Mouse (Mus musculus): ENCODE measurements around the gene Kifc3. TPM values are rescaled to one million over a fixed set of nuclear protein-coding genes. Genes with fewer than 3 reads are reported as not detected.

Gene Kifc3
- polyA plus RNA-seq, 1 experiment from 2014 or later, result 16.4 TPM

DNA sequence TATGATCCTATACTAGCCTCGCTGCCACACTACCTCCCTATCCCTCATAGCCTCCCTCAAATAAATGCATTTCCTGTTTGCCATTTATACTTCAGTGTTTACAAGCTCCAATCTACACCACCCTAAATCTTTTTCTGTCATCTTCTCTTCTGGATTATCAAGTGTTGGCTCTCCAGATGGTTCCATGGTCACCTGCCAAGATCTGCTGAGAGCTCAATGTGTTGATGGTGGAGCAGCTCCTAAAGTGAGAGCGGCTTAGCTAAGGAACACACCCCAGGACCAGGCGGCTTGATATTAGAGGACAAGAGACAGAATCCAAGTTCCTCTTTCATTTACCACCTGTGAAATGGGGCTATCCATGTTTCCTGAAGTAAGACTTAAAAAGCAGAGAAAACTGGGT is 124.6 kb downstream of the Kifc3 start:
- Histone ChIP-seq H3K4me3 (no peak overlapping the region), H3K9ac (no peak overlapping the region), H3K4me1 (replicated peaks) (peaks cover 12% of the 10 kb centered on the region), H3K27ac (ENCODE audit: poor library complexity, severe bottlenecking) (no peak overlapping the region), H3K4me2 (no peak overlapping the region), H3K36me3 (0 out of 2 replicates have a peak, but pooled peaks cover 5% of the 10 kb centered on the region), H3K9me3 (replicated peaks) (no peaks in the 10 kb centered on the region), H3K27me3 (replicated peaks) (peaks cover 12% of the 10 kb centered on the region; the same call in 1 of the 2 replicates)
- WGBS, result 74% methylated on average over 3 of the region's 3 CpGs
- no peak for ATAC-seq (ENCODE audit: insufficient number of reproducible peaks, low FRiP score)

DNA sequence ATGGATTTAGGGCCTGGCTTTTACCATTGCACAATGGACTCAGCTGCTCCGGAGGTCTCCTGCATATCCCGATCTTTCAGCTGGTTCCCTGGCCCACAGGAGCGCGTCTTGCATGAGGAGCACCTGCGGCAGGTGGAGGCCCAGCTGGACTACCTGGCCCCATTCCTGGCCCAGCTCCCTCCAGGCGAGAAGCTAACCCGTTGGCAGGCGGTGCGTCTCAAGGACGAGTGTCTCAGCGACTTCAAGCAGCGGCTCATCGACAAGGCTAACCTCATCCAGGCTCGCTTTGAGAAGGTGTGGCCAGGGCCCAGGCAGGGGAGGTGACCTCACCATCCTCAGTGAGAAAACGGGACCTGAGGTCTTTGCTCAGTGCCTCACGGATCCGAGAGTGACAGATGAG is 126.5 kb downstream of the Kifc3 start:
- Histone ChIP-seq H3K9ac (no peak overlapping the region), H3K36me3 (no peaks in the 10 kb centered on the region), H3K4me2 (no peak overlapping the region), H3K9me3 (replicated peaks) (no peaks in the 10 kb centered on the region), H3K4me3 (no peak overlapping the region), H3K27me3 (replicated peaks) (peaks cover 12% of the 10 kb centered on the region; the same call in 1 of the 2 replicates), H3K4me1 (replicated peaks) (no peaks in the 10 kb centered on the region), H3K27ac (ENCODE audit: poor library complexity, severe bottlenecking) (no peak overlapping the region)
- ATAC-seq (ENCODE audit: insufficient number of reproducible peaks, low FRiP score), result no peak
- WGBS, result 64% methylated on average over 17 of the region's 17 CpGs

DNA sequence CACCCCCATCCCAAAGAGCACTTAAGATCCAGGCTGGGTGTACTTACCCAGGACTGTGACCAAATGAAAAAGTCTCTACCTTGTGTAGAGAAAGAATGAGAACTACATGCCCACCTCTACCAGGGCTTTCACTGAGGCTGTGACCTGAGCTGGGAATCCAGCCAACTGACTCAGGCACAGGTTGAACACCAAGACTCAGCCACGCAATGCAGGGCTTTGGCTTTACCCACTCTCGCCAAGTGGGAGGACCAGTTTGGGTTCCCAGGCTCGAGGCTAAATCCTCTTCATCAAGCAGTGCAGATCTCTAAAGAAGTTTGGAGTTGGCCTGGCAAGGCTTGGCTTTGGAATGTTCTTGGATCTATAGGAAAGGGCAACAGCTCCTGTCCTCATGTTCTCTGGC is 127.1 kb downstream of the Kifc3 start:
- WGBS, result 76% methylated on average over 3 of the region's 3 CpGs
- Histone ChIP-seq H3K36me3 (no peaks in the 10 kb centered on the region), H3K4me2 (no peak overlapping the region), H3K4me3 (no peak overlapping the region), H3K4me1 (replicated peaks) (no peaks in the 10 kb centered on the region), H3K9me3 (replicated peaks) (no peaks in the 10 kb centered on the region), H3K27ac (ENCODE audit: poor library complexity, severe bottlenecking) (no peak overlapping the region), H3K27me3 (replicated peaks) (peaks cover 12% of the 10 kb centered on the region; the same call in 1 of the 2 replicates), H3K9ac (no peak overlapping the region)
- no peak for ATAC-seq (ENCODE audit: insufficient number of reproducible peaks, low FRiP score)

DNA sequence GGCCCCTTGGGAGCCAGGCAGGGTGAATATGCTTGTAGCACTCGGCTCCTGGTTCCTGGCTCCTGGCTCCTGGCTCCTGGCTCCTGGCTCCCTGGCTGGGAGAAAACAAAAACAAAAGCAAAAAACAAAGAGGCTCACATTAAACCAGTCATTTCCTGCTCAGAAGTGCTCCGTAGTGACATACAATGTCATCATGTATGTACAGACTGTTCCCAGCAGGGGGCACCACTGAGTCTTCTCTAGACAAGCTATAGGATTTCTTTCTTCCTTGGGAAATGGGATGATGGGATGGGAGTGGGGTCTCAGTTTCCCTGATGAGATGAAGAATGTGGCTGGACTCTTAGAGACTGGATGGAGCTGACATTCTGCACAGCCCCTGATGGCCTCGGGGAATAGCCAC is 135.0 kb downstream of the Kifc3 start:
- Histone ChIP-seq H3K4me2 (no peak overlapping the region), H3K4me1 (replicated peaks) (no peaks in the 10 kb centered on the region), H3K9me3 (replicated peaks) (no peaks in the 10 kb centered on the region), H3K9ac (no peak overlapping the region), H3K27me3 (replicated peaks) (no peaks in the 10 kb centered on the region), H3K4me3 (no peak overlapping the region), H3K27ac (ENCODE audit: poor library complexity, severe bottlenecking) (no peak overlapping the region), H3K36me3 (no peaks in the 10 kb centered on the region)
- 43% methylated on average over 3 of the region's 3 CpGs for WGBS
- ATAC-seq (ENCODE audit: insufficient number of reproducible peaks, low FRiP score), result no peak

DNA sequence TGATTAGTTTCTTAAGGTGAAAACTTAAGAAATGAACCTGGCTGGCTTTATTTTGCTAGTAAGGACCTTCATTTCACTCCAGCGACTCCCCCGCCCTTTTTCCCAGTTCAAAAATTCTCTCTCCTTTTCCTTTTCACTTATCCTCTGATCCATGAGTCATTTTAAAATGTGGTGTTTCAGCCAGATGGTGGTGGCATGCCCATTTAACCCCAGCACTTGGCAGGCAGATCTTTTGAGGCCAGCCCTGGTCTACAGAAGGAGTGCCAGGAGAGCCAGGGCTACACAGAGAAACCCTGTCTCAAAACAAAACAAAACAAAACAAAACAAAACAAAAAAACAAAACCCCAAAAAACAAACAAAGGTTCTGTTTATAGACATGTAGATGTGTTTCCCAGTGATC is 138.1 kb downstream of the Kifc3 start:
- no peak overlapping the region for H3K27ac ChIP-seq (ENCODE audit: poor library complexity, severe bottlenecking)
- no peaks in the 10 kb centered on the region for H3K9me3 ChIP-seq (replicated peaks)
- H3K4me1 ChIP-seq (replicated peaks), result peaks cover 3% of the 10 kb centered on the region; the same call in 1 of the 2 replicates
- H3K36me3 ChIP-seq, result no peaks in the 10 kb centered on the region
- no peaks in the 10 kb centered on the region for H3K27me3 ChIP-seq (replicated peaks)
- WGBS, result 85% methylated on average over 2 of the region's 2 CpGs
- no peak overlapping the region for H3K4me2 ChIP-seq
- no peak for ATAC-seq (ENCODE audit: insufficient number of reproducible peaks, low FRiP score)
- H3K9ac ChIP-seq, result no peak overlapping the region
- no peak overlapping the region for H3K4me3 ChIP-seq

DNA sequence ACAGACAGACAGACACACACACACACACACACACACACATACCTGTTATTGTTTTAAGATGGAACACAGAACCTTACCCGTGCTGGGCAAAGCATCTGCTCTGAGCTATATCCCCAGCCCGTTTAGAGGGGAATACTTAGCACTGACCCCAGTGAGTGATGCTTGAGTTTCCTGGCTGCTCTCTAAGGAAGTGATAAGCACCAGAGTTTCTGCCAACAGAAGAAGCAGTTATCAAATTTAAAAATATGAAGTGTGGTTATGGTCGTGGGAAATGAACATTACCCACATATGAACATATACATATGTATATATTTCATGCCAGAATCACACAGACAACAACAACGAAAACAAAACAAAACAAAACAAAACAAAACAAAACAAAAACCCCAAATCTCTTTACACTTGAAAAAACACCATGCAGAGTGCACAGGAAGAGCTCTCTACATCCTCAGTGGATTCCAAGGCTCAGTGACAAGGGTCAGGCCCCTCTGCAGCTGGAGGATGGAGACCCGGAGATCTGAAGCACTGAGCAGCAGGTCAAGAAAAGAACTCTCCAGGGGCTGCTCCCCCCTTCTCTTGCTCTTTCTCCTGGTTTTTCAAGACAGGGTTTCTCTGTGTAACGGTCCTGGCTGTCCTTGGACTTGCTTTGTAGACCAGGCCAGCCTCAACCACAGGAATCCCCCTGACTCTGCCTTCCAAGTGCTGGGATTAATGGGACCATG is 142.6 kb downstream of the Kifc3 start:
- ATAC-seq (ENCODE audit: insufficient number of reproducible peaks, low FRiP score), result no peak
- Histone ChIP-seq H3K4me3 (no peak overlapping the region), H3K27ac (ENCODE audit: poor library complexity, severe bottlenecking) (no peak overlapping the region), H3K27me3 (replicated peaks) (no peaks in the 10 kb centered on the region), H3K36me3 (no peaks in the 10 kb centered on the region), H3K4me1 (replicated peaks) (peaks cover 6% of the 10 kb centered on the region; the same call in 1 of the 2 replicates), H3K9ac (no peak overlapping the region), H3K9me3 (replicated peaks) (no peaks in the 10 kb centered on the region), H3K4me2 (no peak overlapping the region)
- 45% methylated on average over 6 of the region's 6 CpGs for WGBS

DNA sequence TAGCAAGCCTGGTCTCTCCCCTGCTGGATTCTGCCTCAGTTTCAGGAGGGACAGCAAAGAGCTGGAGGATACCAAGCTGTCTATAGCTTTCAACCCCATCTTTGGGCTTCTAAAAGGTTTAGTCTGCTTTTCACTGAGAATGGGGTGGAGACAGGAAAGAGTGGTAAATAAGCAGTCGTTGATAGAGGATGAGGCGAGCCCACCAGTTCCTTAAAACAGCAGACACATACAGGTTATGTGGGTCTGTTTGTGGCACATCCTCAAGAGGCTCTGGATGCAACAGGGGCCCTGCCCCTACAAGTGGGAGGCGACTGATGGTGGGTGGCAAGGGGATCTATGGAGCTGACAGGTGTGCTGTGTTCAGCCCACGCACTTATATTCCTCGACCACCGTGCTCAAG is 144.0 kb downstream of the Kifc3 start:
- Histone ChIP-seq H3K4me2 (no peak overlapping the region), H3K27me3 (replicated peaks) (no peaks in the 10 kb centered on the region), H3K4me3 (no peak overlapping the region), H3K9ac (no peak overlapping the region), H3K36me3 (no peaks in the 10 kb centered on the region), H3K9me3 (replicated peaks) (no peaks in the 10 kb centered on the region), H3K27ac (ENCODE audit: poor library complexity, severe bottlenecking) (no peak overlapping the region), H3K4me1 (replicated peaks) (peaks cover 6% of the 10 kb centered on the region; the same call in 1 of the 2 replicates)
- ATAC-seq (ENCODE audit: insufficient number of reproducible peaks, low FRiP score), result no peak
- WGBS, result 76% methylated on average over 6 of the region's 6 CpGs

DNA sequence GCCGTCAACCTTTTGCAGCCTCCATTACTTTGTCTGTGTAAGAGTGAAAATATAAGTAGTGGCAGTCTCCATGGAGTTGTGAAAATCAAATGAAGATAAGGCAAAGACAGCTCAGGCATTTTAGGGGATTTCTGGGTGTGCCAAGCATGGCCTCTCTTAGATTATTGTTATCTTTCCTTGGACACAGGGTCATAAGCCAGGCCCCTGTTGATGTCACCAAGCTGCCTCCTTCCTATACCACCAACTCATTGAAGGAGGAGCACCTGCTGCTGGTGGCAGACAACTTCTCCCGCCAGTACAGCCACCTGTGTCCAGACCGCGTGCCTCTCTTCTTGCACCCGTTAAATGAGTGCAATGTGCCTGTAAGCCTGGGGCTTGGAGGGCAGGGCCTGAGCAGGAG is 146.2 kb downstream of the Kifc3 start:
- Histone ChIP-seq H3K9ac (no peak overlapping the region), H3K4me3 (no peak overlapping the region), H3K4me2 (no peak overlapping the region), H3K9me3 (replicated peaks) (no peaks in the 10 kb centered on the region), H3K27me3 (replicated peaks) (no peaks in the 10 kb centered on the region), H3K27ac (ENCODE audit: poor library complexity, severe bottlenecking) (no peak overlapping the region), H3K4me1 (replicated peaks) (peaks cover 6% of the 10 kb centered on the region; the same call in 1 of the 2 replicates), H3K36me3 (no peaks in the 10 kb centered on the region)
- 79% methylated on average over 5 of the region's 5 CpGs for WGBS
- ATAC-seq (ENCODE audit: insufficient number of reproducible peaks, low FRiP score), result no peak

GRCm38 (mm10) chr8:95054927-95055510 is 147.6 kb downstream of the Kifc3 start, which contains the start of gene Drc7:
TSS of gene Drc7 (plus strand) at chr8:95055103.
- Histone ChIP-seq H3K9ac (no peak within 1 kb of the TSS), H3K4me2 (no peak within 1 kb of the TSS), H3K9me3 (replicated peaks) (no peaks in the 10 kb centered on the region), H3K36me3 (no peaks in the 10 kb centered on the region), H3K27ac (ENCODE audit: poor library complexity, severe bottlenecking) (no peak within 1 kb of the TSS), H3K4me1 (replicated peaks) (peaks cover 6% of the 10 kb centered on the region; the same call in 1 of the 2 replicates), H3K27me3 (replicated peaks) (no peaks in the 10 kb centered on the region), H3K4me3 (no peak within 1 kb of the TSS)
- WGBS, result 26% methylated on average over 2 of the region's 2 CpGs
- ATAC-seq (ENCODE audit: insufficient number of reproducible peaks, low FRiP score), result peak; percentile 68

DNA sequence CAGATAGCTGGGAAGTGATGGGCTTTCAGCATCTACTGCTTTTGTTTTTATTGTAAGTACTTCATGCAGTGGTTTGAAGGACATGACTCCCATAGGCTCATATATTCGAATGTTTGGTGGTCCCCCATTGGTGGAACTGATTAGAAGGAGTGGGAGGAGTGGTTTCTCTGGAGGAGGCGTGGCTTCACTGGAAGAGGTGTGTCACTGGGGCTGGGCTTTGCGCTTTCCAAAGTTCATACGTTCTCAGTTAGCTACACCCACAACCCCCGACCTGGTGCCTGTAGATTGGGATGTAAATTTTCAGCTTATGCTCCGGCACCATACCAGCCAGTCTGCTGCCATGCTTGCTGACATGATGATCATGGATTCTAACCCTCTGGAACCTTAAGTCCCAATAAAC is 148.2 kb downstream of the Kifc3 start:
- Histone ChIP-seq H3K36me3 (no peaks in the 10 kb centered on the region), H3K4me1 (replicated peaks) (peaks cover 2% of the 10 kb centered on the region; the same call in 1 of the 2 replicates), H3K9ac (no peak overlapping the region), H3K27me3 (replicated peaks) (no peaks in the 10 kb centered on the region), H3K4me3 (no peak overlapping the region), H3K9me3 (replicated peaks) (no peaks in the 10 kb centered on the region), H3K4me2 (no peak overlapping the region), H3K27ac (ENCODE audit: poor library complexity, severe bottlenecking) (no peak overlapping the region)
- 51% methylated on average over 6 of the region's 6 CpGs for WGBS
- ATAC-seq (ENCODE audit: insufficient number of reproducible peaks, low FRiP score), result 0 out of 2 replicates have a peak, but pooled peaks have one; percentile 54

Measured in heart, embryonic 12.5 days (tissue).